Mouse (Mus musculus): Measurements from ENCODE around the gene Polr1e.

- TF ChIP-seq CTCF (conservative IDR thresholded peaks at IDR 0.05 in 1 of 2, IDR thresholded peaks at IDR 0.05 in 1 of 2; ENCODE audit: low read depth in 2 of 2, low read length in 2 of 2) (peak; percentile 74 to 83; a peak in 3 of 4 replicates), POLR2A (IDR thresholded peaks at IDR 0.05; ENCODE audit: low read depth, low read length) (peak; percentile 21; the same call in 1 of the 2 replicates), SIN3A (IDR thresholded peaks at IDR 0.05; ENCODE audit: low read length) (peak; percentile 18; the same call in 1 of the 2 replicates), USF1 (IDR thresholded peaks at IDR 0.05; ENCODE audit: low read depth, low read length) (no peak), MAZ (IDR thresholded peaks at IDR 0.05; ENCODE audit: low read depth, low read length) (no peak; the same call in 1 of the 2 replicates), POLR2AphosphoS2 (IDR thresholded peaks at IDR 0.05; ENCODE audit: low read depth, low read length) (peak; percentile 28; the same call in 1 of the 2 replicates), KAT2A (IDR thresholded peaks at IDR 0.05; ENCODE audit: insufficient replicate concordance, low read length) (no peak), TCF12 (IDR thresholded peaks at IDR 0.05; ENCODE audit: low read depth, low read length) (peak; percentile 60; the same call in 1 of the 2 replicates)
Measured at GRCm38 (mm10) chr4:44970612-44971110, 47.7 kb upstream of the Polr1e start.
